Mouse (Mus musculus): ENCODE results near the gene C87436. TPM values are rescaled to one million over a fixed set of nuclear protein-coding genes. Genes with fewer than 3 reads are reported as not detected.

C87436 gene
- total RNA-seq, 1 experiment from 2014 or later = 42.6 TPM

DNA sequence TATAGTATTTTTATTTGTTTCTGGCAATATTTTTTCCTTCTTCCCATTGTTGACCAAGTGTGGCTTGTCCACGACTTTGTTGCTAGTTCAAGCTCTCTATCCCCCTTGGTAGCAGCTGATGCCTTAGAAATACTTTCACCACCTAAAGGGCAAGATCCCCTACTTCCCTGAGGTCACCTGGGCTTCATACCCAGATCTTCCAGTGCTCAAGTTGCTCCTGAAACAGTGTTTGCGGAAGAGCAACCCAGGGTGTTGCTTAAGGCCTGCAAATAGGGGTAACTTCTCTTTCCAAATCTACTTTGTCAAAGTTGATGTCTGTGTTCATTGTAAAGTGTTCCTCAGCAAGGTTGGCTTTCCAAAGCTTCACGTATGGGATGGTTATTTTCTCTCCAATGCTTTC, 18.9 kb upstream of the C87436 start:
- no peak for ATAC-seq (replicated peaks; ENCODE audit: low read depth, poor library complexity, severe bottlenecking)

DNA sequence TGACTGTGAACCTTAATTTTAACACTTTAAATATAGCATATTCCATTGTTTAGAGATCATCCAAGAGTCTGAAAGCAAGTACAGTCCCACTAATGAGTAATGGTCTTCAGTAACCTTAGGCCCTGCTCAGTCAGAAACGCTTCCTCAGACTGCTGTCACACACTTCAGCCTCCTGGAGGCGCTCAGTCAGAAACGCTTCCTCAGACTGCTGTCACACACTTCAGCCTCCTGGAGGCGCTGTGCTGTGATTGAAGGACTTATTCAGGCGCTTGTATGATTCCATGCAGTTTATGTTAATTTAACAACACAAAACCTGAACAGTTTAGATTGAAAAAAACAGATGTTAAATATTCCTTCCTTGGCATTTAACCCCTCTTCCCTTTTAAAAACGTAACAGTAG, 17.7 kb upstream of the C87436 start:
- peak; percentile 83 for ATAC-seq (replicated peaks; ENCODE audit: low read depth, poor library complexity, severe bottlenecking)

DNA sequence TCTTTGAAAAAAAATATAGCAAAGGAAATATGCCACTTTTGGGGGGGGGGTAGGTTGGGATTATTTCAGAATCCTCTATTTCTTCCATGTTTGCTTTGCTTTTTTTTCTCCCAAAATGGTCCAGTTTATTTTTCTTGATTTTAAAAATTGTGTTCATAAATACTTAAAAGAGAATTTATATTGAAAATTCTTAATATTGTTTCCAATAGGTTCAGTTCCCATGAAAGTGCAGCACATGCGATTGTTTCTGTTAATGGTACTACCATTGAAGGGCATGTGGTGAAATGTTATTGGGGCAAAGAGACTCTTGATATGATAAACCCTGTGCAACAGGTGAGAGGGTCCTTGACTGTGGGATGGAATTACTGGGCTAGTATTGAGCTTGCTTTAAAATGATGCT, 11.8 kb upstream of the C87436 start, which contains the start of gene Gm44790:
TSS of gene Gm44790 (plus strand) at position 301 of the 400 bp plus-strand sequence.
- ATAC-seq (replicated peaks; ENCODE audit: low read depth, poor library complexity, severe bottlenecking) = no peak

DNA sequence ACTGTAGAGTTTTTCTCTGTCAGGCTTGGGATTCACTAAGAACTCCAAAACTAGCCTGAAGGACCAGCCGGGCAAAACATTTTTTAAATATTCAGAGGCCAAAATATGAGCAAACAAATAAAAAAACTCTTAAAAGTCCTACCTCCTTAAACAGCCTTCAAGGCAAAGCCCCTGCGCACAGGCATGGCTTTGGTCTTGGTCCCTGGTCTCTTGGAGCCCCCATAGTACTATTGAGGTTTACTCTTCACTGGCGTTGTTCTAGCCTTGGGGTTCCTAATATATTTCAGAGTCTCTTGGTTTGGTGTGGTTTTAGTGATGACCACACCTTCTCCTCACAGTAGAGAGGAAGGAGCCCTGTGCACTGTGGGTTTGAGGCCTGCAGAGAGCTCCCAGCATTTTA, 6.6 kb upstream of the C87436 start:
- no peak for ATAC-seq (replicated peaks; ENCODE audit: low read depth, poor library complexity, severe bottlenecking)

DNA sequence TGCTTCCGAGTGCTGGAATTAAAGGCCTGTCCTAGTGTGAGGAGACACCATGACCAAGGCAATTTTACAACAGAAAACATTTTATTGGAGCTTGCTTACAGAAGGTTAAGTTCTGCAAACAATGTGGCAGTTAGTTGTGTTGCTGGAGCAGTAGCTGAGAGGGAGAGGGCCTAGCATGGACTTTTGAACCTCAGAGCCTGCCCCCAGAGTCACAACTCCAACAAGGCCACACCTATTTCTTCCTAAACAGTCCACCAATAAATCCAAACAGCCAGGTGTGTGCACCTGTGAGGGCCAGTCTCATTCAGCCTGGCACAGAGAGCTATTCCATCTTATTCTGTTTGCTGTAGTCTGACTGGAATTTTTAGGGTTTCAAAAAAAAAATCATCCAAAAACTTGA, 4.5 kb upstream of the C87436 start:
- no peak for ATAC-seq (replicated peaks; ENCODE audit: low read depth, poor library complexity, severe bottlenecking)

DNA sequence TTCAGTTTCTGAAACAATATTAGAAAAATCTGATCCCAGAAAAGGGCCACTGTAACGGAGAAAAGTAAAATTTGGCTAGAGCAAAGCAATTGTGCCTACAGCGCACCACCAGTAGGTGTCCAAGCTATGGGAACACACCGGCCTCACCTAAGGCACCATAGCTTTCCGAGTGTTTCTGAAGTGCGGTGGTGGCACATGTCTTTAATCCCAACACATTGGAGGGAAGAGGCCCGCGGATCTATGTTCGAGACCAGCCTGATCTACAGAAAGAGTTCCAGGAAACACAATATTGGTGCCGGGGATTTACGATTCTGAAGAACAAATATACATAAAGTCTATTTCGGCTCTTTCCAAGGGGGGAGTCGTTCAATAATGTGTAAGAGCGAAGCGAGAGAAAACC, 463 bp upstream of the C87436 start:
- peak; percentile 62 for ATAC-seq (replicated peaks; ENCODE audit: low read depth, poor library complexity, severe bottlenecking)

DNA sequence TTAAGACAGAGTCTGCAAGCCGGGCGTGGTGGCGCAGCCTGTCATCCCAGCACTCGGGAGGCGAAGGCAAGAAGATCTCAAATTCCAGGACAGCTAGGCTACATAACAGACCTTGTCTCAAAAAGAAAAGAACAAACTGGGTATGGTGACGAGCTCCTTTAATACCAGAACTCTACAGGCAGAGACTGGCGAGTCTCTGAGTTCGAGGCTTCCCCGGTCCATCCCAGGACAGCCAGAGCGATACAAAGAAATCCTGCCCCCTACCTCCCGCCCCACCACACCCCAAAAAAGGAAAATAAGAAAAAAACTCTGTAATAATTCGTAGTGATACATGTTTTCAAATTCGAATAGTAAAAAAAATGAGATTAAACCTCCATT, 934 bp downstream of the C87436 start:
- no peak for ATAC-seq (replicated peaks; ENCODE audit: low read depth, poor library complexity, severe bottlenecking)

DNA sequence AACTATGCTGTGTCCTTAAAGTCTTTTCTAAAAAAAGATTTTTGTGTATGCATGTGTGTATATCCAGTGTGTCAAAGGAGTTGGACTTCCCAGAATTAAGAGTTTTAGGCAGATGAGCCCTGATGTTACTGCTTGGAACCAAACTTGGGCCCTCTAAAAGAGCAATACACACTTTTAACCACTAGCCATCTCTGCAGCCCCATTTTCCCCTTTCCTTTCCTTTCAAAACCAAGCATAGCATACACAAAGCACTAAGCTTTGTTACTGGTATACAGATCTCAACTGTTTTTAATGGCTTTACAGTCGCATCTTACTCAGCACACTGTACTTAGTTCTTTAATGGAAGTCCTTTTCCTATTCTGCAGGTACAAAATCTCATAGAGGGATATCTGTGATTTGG, 1.4 kb downstream of the C87436 start:
- ATAC-seq (replicated peaks; ENCODE audit: low read depth, poor library complexity, severe bottlenecking) = no peak

DNA sequence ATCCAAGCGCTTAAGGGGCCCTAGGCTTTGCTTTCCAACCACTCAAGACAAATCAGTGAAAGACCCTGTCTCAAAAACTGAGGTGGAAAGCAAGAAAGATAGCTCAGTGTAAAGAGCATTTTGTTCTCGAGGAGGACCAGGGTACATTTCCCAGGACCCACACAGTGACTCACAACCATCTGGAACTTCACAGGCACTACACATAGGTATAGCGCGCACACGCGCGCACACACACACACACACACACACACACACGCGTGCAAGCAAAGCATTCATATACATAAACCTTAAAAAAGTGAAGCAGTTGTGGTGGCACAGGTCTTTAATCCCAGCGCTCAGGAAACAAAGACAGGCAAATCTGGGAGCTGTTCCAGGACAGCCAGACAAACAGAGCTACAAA, 3.4 kb downstream of the C87436 start:
- no peak for ATAC-seq (replicated peaks; ENCODE audit: low read depth, poor library complexity, severe bottlenecking)

DNA sequence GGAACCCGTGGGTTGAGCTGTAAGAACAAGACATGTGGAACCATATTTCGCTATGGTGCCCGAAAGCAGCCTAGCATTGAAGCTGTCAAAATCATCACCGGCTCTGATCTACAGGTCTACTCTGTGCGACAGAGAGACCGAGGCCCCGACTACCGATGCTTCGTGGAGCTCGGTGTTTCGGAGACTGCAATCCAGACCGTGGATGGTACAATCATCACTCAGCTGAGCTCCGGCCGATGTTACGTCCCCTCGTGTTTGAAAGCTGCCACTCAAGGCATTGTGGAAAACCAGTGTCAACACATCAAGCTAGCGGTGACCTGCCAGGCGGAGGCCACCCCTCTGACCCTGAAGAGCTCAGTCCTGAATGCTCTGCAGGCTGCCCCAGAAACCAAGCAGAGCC, 7.4 kb downstream of the C87436 start:
- no peak for ATAC-seq (replicated peaks; ENCODE audit: low read depth, poor library complexity, severe bottlenecking)

DNA sequence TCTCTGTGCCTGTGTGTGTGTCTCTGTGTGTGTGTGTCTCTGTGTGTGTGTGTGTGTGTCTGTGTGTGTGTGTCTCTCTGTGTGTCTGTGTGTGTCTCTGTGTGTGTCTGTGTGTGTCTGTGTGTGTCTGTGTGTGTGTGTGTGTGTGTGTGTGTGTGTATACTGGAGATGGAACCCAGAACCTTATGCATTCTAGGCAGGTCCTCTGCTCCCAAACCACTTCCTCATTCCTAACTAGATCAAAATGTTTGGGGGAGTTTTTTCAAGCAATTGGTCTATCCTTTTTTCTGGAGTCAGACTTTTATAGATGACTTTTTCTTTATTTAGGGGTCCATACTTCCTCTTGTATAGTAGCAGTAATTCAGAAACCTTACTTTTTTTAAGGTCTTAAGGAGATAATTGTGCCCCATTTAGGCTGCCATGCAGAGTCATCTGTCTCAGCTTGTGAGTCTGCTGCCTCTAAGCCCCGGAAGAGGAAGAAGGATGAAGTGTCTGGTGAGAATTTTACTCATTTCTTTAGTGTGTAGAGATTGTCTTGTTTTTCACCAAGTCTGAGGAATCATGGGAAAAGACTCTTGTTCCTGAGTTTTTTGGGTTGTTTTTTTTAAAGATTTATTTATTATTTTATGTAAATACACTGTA, 8.9 kb downstream of the C87436 start:
- peak; percentile 54; the same call in 1 of the 2 replicates for ATAC-seq (replicated peaks; ENCODE audit: low read depth, poor library complexity, severe bottlenecking)

DNA sequence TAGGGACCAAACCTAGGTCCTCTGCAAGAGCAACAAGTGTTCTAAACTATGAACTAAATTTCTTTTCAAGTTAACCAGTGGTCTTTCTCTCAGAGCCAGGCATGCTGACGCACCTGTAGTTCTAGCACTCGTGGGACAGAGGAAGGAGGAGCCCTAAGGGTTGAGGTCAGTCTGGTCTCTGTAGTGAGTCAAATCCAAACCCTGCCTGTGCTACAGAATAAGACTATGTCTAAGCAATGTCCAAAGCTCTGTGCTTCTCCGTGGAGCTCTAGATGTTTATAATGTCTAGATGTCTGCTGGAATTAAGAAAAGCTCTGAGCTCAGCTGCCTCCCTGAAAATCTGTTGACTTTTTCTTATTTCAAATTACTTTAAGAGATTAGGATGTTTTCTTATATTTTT, 18.6 kb downstream of the C87436 start:
- ATAC-seq (replicated peaks; ENCODE audit: low read depth, poor library complexity, severe bottlenecking) = no peak

DNA sequence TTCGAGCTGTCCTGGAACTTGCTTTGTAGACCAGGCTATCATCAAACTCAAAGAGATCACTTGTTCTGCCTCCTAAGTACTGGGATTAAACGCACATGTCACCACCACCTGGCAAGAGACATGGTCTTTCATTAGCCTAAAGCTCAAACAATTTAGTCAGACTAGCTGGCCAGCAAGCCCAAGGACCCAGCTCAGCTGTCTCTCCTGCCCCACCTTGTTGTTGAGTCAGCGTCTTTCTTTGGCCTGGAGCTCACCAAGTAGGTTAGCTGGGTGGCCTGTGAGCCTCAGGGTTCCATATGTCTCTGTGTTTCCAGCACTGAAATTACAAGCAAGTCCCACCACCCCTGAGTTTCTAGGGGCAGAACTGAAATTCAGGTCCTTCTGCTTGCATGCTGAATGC, 24.9 kb downstream of the C87436 start:
- no peak for ATAC-seq (replicated peaks; ENCODE audit: low read depth, poor library complexity, severe bottlenecking)

DNA sequence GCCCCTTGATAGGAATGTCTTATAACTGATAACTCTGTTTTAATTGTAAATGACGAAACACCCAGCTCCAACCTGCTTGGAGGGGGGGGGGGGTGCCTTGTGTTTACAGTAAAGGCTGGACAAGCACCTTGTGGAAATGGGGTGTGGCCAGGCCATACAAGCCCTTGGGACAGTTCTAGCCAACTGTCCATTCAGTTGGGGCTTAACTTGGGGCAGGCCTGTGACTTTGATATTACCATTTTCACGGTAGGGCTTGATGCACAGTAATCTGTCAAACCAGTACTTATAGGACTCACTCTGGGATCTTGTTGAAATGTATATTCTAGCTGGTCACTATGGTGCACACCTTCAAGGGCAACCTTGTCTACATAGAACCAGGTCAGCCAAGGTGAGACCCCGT, 33.1 kb downstream of the C87436 start:
- no peak for ATAC-seq (replicated peaks; ENCODE audit: low read depth, poor library complexity, severe bottlenecking)

DNA sequence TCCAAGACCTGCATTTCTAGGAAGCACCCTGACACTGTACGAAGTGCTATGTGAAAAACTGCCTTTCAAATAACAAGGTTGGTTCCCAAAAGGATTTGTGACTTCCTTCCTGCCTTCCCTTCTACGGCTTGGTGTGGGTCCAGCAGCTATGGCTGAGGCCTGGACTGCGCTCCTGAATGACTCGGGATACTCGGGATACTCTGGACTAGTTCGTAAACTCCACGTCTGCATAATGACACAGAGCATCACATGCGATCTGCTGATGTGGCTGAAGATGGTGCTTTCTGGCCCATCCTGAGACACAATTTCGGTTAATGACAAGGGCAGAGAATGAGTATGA, 33.6 kb downstream of the C87436 start:
- peak; percentile 13 for ATAC-seq (replicated peaks; ENCODE audit: low read depth, poor library complexity, severe bottlenecking)

DNA sequence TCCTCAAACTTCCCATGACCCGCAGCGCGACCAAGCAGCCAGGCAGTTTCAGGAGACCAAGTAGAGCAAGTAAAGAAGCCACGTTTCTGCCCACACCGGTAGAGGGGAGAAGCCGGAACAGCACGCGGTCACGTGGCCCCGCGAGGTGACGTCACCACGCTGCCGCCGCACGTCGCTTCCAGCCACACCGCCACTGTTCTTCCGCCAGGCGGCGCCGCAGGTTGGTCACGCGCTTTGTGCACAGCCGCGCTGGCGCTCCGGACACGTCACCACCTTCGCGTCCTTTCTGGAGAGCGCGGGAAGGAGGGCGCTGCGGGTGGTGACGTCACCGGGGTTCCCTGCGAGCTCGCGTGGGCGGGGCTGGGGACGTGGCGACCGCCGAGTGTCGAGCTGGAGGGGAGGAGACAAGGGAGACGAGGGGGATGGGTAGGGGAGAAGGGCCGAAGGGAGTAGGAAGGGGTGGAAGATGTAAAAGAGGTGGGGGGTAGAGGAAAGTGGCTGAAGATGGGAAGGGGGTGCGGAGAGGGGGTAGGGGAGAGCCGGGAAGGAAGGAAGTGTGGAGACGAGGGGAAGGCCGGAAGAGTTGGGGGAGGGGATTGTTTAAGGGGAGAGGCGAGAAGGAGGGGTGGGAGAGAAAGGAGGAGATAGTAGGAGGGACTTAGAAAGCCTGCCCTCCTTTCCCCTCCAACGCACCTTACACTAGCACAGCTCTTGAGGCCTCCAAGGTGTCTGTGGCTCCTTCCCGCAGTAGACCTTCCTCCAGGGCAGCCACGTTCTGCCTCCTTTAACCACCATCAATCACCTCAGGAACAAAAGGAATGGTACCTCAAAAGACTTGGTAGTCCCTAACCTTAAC, 34.2 kb downstream of the C87436 start:
- peak; percentile 87 for ATAC-seq (replicated peaks; ENCODE audit: low read depth, poor library complexity, severe bottlenecking)

DNA sequence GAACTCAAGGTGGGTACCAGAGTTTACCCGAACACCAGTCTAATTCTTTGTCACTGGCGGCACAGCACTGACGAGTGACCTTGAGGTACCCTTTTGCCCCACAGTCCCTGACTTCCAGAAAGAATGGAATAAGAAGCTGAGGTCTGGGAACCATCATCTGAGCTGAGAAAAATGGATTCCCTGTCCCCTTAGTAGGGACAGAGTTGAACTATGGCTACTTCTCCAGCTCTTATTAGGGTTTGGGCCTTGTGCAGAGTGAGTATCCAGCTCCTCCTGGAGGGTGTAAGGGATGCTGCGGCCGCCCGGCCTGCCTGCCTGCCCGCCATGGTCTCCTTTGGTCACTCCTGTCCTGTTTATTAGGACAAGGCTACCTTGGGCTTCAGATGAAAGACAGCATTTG, 34.9 kb downstream of the C87436 start:
- ATAC-seq (replicated peaks; ENCODE audit: low read depth, poor library complexity, severe bottlenecking) = no peak

DNA sequence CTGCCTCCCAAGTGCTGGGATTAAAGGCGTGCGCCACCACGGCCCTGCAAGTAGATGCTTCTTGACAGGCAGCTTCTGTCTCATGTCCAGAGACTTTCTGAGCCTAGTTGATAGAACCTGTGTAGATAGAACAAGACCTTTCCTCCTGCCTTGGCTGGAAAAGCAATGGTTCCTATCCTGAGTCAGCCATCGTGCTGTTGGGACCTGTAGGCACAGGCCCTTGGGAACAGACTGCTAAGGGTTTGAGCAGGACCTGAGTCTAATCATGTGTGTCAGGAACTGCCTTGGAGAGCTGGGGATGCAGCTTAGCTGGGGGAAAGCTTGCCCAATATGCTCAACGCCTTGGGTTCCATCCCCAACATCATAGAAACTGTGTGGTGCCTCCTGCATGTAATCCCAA, 35.9 kb downstream of the C87436 start:
- ATAC-seq (replicated peaks; ENCODE audit: low read depth, poor library complexity, severe bottlenecking) = no peak

DNA sequence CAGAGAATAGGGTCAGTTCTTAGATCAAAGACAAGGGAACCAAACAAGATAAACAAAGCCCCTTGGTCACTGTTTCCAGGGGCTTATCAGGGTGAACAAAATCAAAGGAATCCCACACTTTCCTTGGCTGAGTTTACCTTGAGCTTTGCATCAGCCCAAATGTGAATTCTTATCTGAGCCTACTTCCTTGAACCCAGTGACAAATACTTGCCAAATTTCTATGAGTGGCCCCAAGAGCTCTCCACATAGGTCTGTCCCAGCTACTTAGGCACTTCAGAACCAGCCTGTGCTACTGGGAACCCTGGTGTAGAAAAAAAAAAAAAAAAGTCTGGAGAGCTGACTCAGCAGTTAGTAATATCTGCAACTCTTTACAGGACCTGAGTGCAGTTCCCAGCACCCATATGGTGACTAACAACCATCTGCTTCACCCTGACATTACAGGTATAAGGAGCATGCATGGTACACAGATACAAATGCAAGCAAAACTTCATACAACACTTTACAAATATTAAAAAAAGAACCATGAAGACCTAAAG, 36.5 kb downstream of the C87436 start:
- ATAC-seq (replicated peaks; ENCODE audit: low read depth, poor library complexity, severe bottlenecking) = no peak

DNA sequence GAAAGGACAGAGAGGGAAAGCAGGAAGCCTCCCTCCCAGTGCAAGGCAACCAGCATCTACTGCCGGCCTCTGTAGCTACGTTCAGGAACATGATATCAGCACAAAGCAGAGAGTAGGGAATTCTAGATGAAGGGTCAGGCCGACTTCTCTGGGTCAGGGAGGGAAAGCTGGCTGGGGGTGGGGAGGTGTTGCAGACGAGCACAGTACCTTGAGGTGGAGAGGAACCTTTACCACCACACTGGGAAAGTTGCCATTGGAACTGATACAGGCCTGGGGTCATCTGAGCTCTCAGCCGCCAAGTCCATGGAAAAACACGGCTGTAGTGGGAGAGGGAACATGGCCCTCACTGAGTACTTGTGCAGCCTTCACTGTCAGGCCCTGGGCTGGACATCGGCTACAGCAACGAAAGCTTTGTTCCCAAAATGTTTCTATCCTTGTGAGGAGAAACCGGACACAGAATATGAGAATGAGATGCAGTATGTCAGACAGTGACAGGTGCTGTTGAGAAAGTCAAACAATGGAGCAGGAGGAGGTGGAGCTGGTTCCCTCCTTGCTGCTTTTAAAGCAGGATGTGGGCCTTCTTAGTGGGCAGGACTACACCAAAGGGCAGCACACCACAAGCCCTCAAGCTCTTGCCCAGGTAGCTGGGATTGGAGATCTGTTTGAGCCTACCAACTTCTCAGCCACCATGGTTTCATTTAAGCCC, 37.4 kb downstream of the C87436 start:
- ATAC-seq (replicated peaks; ENCODE audit: low read depth, poor library complexity, severe bottlenecking) = no peak

DNA sequence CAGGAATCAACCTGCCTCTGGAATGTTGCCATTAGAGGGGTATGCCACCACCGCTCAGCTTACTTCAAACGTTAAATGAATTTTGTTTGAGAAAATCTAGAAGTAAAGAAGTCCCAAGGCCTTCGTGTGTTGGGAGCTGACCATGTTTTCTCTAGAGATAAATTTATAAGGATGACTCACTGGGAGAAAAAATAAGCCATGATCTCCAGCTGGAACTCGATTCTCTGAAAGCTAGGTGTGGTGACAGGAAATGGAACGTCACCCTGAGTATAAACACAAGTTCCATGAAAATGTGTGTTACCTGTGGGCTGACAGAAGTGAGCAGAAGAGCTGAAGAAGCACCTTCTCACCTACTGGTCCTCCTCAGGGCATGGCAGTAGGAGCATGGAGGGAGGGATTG, 38.8 kb downstream of the C87436 start:
- no peak for ATAC-seq (replicated peaks; ENCODE audit: low read depth, poor library complexity, severe bottlenecking)
